Mouse (Mus musculus) thymus, adult 18-20 months (tissue): Measurements from ENCODE around the gene Ccdc27.

Experiments
- DNase-seq, 2 experiments: peaks; one replicate each; pipeline ENCODE4 v3.0.0; 2022; ENCODE audit warnings: mixed read lengths in 2 of 2

The Ccdc27 gene

DNA sequence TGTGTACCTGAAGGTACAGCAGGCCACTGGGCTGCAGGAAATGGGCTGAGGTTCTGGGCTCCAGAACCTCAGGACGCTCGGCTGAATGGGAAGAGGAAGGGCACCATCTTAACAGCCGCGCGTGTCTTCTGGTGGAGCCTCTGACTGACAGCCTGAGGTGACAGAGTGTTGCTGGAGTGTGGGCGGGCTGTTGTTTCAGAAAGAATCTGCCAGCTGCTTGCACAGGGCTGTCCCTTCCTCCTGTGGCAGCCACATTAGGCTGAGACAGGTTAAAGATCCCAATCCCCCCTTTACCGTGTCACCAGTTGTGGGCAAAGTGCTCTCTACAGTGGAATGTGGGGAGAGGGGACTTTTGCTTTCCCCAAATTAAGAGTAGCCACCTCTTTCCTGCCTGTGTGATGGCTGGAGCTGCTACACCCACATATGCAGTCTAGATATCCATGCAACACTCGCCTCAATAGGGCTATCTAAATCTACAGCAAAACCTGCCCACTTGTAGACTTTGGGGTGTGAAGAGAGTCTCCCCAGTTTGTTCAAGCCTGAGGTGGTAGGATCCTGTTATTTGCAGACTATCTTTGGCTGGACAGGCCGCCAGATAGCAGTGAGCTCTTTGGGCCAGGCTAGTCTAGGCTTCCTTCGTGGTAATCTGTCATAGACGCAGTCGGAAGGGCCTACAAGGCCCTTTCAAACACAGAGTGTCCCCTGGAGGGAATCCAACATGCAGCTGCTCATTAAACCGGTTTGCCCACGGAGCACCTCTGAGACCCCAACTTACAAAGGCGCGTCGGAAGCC, 17.6 kb downstream of the Ccdc27 start:
- DNase-seq, result no peak

DNA sequence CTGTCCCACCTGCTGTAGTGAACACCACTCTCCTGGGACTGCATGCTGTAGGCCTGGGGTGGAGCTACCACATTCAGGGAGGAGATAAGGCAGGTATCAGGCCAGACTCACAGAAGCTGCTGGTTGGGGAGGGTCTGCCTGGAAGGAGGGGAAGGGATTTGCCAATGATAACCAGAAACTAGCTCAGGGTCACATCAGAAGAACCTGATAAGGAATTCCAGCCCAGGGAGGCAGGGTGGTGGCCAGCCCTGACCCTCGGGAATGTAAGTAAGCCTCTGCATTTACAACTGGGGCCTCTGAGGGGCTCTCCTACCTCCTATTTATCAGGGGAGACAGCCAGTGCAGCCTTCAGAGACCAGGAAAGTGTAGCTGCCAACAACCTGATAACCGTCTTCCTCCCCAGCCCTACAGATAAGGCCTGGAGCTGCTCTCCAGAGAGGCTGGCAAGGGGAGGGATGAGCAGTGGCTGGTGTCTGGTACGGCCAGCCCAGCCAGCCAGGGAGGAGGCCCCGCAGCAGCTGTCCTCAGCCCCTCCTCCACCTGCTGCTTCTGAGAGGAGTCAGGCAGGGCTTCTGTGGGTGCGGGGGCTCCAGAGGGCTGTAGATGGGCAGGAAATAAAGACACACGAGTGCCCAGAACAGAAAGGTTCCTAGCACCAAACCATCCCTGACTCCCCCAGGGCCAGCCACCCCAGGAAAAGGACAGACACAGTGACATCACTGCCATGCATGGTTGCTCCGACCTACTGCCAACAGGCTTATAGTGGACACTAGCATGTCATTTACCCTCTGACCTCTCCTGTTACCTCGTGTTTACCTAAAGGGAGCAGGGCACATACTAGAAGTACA, 18.5 kb downstream of the Ccdc27 start:
- DNase-seq, result no peak

DNA sequence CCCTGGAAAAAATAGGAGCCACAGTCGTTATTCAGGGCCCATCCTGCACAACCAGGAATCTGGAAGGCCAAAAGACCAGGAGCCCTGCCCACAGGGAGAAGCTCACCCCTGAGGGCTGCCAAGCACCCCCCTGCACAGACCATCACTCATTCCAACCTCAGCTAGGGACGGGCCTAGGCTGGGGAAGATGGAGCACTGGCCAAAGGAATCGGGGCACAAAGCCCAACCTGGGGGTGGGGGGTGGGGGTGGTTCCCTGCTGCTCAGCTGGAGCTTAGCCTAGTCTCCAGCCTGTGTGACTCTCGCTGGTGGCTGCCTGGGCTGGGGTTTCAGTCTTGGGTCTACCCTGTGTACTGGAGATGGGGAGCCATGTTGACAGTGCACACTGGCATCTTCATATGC, 19.6 kb downstream of the Ccdc27 start:
- no peak for DNase-seq

DNA sequence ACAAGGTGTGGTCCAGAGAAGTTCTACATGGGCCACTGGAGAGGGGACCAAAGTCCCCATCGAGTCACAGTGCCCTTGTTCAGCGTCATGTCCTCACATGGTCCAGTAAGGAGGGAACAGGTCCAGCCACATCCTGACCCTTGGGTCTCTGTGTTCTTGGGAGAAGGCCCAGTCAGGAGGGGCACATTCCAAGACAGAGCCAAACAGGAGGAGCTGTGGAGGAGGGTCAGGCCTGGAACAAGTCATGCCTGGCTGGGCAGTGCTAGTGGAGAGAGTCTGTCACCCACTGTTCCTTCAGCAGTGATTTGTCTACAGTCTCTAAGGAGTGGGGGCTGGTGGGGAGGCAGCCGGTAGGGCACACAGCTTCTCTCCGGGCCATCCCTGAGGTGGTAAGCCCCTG, 20.1 kb downstream of the Ccdc27 start:
- DNase-seq, result no peak

DNA sequence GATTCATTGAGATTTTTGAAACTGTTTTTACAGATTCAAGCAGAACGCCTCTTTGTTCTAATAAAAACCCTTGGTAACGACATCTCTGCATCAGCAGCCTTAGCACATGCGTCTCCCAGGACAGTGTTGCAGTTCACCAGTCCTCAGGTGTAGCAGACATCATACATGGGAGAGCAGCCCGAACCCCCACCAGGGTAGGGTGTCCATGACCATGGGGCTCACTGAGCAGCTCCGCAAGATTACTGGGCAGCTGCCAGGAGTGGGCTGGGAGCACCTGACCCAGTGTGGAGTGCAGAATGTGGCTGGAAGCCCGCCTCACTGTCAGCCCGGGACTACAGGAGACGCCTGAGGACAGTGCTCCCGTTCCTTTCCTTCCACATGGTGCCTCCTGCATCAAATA, 21.0 kb downstream of the Ccdc27 start:
- DNase-seq, result no peak

- peak in 1 of 2 experiments; percentile 26 for DNase-seq
These were observed 22.9 kb downstream of the Ccdc27 start for GRCm38 (mm10) chr4:154019571-154019970.

GRCm38 (mm10) chr4:154015476-154015875, 27.0 kb downstream of the Ccdc27 start:
- no peak for DNase-seq

- no peak for DNase-seq
These were observed 30.2 kb downstream of the Ccdc27 start for GRCm38 (mm10) chr4:154012132-154012882.

DNA sequence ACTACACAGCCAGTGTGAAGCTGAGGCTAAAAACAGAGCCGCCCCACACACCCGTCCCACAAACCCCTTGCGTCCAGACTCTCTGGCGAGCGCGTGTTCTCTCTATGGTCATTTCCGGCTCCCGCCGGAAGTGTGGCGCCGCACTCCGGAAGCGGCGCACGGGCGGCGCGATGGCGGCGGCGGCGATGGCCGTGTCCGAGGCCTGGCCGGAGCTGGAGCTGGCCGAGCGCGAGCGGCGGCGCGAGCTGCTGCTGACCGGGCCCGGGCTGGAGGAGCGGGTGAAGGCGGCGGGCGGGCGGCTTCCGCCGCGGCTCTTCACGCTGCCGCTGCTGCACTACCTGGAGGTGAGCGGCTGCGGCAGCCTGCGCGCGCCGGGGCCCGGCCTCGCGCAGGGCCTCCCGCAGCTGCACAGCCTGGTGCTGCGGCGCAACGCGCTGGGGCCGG, 30.8 kb downstream of the Ccdc27 start, which contains the start of gene Lrrc47:
TSS of gene Lrrc47 (plus strand) at position 86 of the 444 bp plus-strand sequence.
- DNase-seq, result peak; percentile 62 to 67

DNA sequence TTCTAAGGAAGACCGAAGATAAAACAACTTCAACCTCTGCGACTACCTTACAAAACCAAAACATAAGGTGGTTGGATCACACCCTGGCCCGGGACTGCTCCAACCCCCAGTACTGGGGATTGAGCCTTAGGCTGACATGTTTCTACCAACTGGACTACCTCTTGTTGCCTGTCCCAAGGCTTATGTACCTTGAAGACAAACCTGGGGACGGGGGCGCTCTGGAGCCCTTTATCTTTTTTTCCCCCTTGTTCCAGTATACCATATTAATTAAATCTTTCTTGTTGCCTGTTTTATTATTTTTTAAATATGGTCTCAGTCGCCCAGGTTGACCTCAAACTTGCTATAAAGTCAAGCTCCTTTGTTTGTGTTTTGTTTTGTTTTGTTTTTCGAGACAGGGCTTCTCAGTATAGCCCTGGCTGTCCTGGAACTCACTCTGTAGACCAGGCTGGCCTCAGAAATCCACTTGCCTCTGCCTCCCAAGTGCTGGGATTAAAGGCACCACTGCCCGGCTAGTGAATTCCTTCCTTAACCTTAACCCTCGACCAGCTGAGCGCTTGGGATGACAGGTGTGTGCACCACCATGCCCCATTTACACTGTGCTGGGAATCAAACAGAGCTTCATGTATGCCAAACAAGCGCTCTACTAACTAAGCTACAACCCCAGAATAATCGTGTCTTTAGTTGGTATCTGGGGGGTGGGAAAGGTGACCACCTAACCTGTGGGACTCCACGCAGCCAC, 31.4 kb downstream of the Ccdc27 start:
- DNase-seq, result no peak

GRCm38 (mm10) chr4:154007759-154008158, 34.7 kb downstream of the Ccdc27 start:
- no peak for DNase-seq

DNA sequence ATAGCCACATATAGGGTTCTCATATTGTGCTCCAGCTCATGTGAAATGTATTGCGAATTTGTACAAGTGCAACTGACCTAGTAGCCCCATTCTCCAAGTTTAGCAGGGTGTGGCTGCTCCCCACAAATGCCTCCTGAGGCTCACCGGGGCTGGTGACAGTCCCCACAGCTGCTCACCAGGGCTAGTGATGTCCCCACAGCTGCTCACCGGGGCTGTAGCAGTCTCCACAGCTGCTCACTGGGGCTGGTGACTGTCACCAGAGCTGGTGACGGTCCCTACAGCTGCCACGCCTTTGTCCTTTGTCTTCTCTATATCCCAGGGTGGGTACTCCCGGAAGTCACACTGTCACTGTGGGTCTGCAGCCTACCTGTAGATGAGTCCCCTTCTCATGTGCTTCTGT, 36.2 kb downstream of the Ccdc27 start:
- no peak for DNase-seq

GRCm38 (mm10) chr4:154005488-154005887, 37.0 kb downstream of the Ccdc27 start:
- DNase-seq, result no peak

DNA sequence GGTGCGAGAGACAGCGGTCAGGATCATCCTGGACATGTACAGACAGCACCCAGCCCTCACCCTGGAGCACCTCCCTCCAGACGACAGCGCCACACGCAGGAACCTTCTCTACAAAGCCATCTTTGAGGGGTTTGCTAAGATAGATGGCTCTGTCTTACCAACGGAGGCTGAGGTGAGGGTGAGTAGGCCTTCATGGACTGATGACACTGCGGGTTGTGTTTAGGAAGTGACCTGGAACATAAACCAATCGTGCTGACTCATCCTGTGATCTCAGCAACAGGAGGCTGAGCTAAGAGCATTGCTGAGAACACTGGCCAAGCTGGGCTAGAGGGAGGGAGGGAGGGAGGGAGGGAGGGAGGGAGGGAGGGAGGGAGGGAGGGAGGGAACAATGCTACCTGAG, 49.0 kb downstream of the Ccdc27 start:
- DNase-seq, result no peak

DNA sequence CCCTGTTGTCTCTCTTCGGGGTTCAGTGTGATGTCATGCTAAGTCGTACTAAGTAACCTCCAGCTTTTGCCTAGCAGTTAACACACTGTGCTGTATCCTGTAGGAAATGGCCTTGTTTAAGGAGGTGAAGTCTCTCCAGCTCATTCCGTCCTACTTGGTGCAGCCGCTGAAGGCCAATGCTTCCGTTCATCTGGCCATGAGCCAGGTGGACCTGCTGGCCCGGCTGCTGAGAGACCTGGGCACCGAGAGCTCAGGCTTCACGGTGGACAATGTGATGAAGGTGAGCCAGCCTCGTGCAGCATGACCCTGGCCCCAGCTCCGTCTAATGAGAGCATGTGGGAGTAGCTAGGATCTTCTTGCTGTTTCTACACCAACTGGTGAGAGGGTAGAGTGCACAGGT, 49.8 kb downstream of the Ccdc27 start:
- DNase-seq, result no peak

GRCm38 (mm10) chr4:153980470-153980869, 62.0 kb downstream of the Ccdc27 start:
- no peak for DNase-seq

DNA sequence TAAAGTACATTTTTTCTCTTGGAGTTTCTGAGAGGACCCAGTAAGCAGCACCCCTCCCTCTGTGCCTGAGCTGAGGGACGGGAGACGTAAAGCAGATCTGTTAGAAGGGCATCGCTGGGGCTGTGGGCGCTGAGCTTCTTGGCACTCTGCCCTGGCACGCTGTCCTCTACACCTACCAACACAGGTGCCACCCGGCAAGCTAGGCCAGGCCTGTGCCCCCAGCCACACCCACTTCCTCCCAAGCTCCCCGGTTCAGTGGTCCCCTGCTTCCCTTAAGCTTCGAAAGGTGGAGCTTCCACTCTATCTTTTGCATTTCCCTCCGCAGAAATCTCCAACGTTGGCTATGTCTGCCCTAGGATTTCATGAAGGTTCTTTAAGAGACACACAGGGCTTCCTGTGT, 63.2 kb downstream of the Ccdc27 start:
- no peak for DNase-seq
